Mouse (Mus musculus) bone marrow macrophage, adult 2 months (primary cell): ENCODE data around the gene Znrd1. TPM values are rescaled to one million over a fixed set of nuclear protein-coding genes. Genes with fewer than 3 reads are reported as not detected.

ENCODE experiments used
- H3K27ac ChIP-seq: 2 replicates; pipeline ENCODE4 v1.5.1; 2012; ENCODE audit warnings: low read depth, low read length; ENCODE audit not compliant: insufficient read depth
- H3K4me1 ChIP-seq: 2 replicates; pipeline ENCODE4 v1.6.1; 2012; ENCODE audit warnings: low read length; ENCODE audit not compliant: control insufficient read depth, insufficient read depth
- H3K4me3 ChIP-seq: 2 replicates; pipeline ENCODE4 v1.5.1; 2012; ENCODE audit warnings: mild to moderate bottlenecking, low read length, moderate library complexity; ENCODE audit not compliant: insufficient read depth
- CTCF ChIP-seq: IDR thresholded peaks from 2 replicates; pipeline ENCODE4 v1.5.1; 2012; ENCODE audit warnings: low read depth, mild to moderate bottlenecking, low read length, moderate library complexity
- POLR2A ChIP-seq: IDR thresholded peaks from 2 replicates; pipeline ENCODE4 v1.6.1; 2012; ENCODE audit warnings: mild to moderate bottlenecking, low read depth, low read length, borderline replicate concordance
- polyA plus RNA-seq: library from polyadenylated mRNA; stranded (reverse); fragments of >200 nt; gene quantifications from 2 replicates; pipeline ENCODE4 v1.2.4, GENCODE M21; 2012; ENCODE audit not compliant: missing spikeins, insufficient read depth, insufficient read length

Znrd1 gene
- polyA plus RNA-seq, 1 experiment, result 50.1 TPM

DNA sequence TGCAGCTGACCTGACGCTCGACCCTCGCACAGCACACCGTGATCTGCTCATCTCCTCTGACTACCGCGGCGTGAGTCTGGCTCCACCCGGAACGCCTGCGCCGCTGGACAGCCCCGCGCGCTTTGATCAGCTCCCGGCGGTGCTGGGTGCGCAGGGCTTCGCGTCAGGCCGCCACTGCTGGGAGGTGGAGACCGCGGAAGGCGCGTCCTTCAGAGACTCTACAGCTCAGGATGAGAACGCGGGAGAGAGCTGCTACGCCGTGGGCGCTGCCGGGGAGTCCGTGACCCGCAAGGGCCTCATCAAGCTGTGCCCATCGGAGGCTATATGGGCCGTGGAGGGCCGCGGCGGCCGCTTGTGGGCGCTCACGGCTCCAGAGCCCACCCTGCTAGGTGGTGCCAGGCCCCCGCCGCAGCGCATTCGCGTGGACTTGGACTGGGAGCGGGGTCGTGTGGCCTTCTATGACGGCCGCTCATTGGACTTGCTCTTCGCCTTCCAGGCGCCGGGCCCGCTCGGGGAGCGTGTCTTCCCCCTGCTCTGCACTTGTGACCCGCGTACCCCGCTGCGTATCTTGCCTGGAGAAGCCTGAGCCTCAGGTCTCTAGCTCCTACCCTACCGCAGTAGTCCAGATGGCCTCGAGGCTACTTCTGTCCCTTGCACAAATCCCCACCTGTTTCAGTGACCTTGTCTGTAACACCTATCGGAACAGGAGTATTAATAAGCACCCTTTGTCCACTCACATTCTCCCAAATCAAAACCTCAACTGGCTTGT is 11.1 kb downstream of the Znrd1 start:
- Histone ChIP-seq H3K4me3 (peak overlapping the region; percentile 47), H3K27ac (no peak overlapping the region), H3K4me1 (peaks cover 12% of the 10 kb centered on the region)
- TF ChIP-seq CTCF, result no peak
- TF ChIP-seq POLR2A, result no peak

DNA sequence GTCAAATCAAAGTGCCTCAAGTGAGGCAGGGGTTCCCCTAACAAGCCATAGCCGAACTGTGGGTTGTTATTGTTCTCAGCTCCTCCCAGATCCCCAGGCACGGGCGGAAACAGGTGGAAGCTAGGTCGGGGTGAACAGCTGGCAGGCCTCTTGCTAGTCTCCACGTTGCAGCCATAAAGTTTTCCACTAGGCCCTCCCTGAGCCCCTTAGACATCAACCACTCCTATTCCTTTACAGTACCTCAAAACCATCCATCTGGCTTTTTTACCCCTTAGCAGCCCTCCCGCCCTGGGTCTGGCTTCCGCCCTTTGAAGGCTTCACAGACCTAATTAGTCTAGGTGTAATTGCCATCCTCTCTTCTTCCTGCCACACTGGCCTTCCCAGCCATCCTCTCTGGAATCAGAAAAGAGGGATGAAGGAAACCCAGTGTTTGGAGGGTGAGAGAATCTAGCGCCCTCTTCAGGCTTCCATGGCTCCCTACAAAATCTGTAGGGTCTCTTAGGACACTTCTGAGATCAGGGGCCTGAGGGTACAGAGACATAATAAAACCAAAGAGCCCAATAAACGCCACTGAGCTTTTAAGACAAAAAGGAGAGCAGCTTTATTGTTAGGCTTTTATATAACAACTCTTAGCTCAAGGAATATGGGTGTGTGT is 14.1 kb downstream of the Znrd1 start:
- no peak overlapping the region for H3K4me3 ChIP-seq
- H3K27ac ChIP-seq, result no peak overlapping the region
- peak; percentile 17; the same call in 1 of the 2 replicates for TF ChIP-seq CTCF
- TF ChIP-seq POLR2A, result no peak
- H3K4me1 ChIP-seq, result peaks cover 5% of the 10 kb centered on the region; the same call in 1 of the 2 replicates

DNA sequence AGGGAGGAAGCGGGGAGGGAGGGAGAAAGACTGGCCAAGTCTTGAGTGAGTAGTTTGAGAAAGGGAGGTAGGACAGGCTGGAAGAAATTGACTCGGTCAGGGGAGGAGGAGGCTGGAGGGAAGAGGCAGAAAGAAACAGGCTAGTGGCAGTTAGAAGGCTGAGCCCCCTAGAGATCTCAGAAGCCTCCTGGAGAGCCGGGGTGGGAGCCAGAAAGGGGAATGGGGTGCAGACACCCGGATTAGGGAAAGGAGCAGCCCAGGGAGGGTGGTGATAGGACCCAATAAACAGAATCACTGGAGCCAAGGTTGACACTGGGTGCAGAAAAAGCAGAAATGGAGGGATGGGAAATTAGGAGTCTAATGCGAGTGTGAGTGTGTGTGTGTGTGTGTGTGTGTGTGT is 14.7 kb downstream of the Znrd1 start:
- TF ChIP-seq CTCF (no peak), POLR2A (no peak)
- peaks cover 5% of the 10 kb centered on the region; the same call in 1 of the 2 replicates for H3K4me1 ChIP-seq
- no peak overlapping the region for H3K4me3 ChIP-seq
- no peak overlapping the region for H3K27ac ChIP-seq

GRCm38 (mm10) chr17:36942791-36943471 is 15.4 kb downstream of the Znrd1 start, which contains the start of gene Rnf39:
Gene Rnf39 (plus strand): TSS chr17:36942918.
- Histone ChIP-seq H3K27ac (no peak within 1 kb of the TSS), H3K4me3 (peak within 1 kb of the TSS; percentile 5; the same call in 1 of the 2 replicates), H3K4me1 (peaks cover 5% of the 10 kb centered on the region; the same call in 1 of the 2 replicates)
- TF ChIP-seq CTCF (no peak), POLR2A (no peak)

- H3K4me3 ChIP-seq, result peak overlapping the region; percentile 3; the same call in 1 of the 2 replicates
- H3K4me1 ChIP-seq, result peaks cover under 1% of the 10 kb centered on the region; the same call in 1 of the 2 replicates
- TF ChIP-seq POLR2A (no peak), CTCF (no peak)
- H3K27ac ChIP-seq, result no peak overlapping the region
These were observed 16.0 kb downstream of the Znrd1 start for GRCm38 (mm10) chr17:36942391-36942790.

GRCm38 (mm10) chr17:36938056-36938455 is 20.3 kb downstream of the Znrd1 start:
- no peak overlapping the region for H3K4me3 ChIP-seq
- H3K27ac ChIP-seq, result no peak overlapping the region
- no peak for TF ChIP-seq POLR2A
- no peak for TF ChIP-seq CTCF
- H3K4me1 ChIP-seq, result no peaks in the 10 kb centered on the region

DNA sequence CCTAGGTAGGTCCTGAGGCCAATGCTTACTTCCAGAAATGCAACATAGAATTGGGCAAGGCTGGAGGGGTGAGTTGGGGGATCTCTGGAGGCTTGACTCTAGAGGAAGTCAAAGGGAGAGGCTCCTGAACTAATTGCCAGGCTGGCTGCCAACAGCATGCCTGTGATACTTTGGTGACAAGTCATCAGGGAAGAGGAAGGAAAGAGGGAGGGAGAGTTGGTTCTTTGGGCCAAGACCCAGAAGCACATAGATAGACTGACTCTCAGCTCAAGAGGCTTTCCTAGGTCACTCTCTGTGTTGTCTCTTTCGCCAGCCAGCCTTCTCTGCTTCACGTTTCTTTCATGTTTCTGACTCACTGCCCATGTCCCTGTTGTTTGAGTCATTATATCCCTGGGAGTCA is 26.6 kb downstream of the Znrd1 start:
- Histone ChIP-seq H3K4me1 (no peaks in the 10 kb centered on the region), H3K27ac (no peak overlapping the region), H3K4me3 (no peak overlapping the region)
- TF ChIP-seq CTCF (no peak), POLR2A (no peak)

DNA sequence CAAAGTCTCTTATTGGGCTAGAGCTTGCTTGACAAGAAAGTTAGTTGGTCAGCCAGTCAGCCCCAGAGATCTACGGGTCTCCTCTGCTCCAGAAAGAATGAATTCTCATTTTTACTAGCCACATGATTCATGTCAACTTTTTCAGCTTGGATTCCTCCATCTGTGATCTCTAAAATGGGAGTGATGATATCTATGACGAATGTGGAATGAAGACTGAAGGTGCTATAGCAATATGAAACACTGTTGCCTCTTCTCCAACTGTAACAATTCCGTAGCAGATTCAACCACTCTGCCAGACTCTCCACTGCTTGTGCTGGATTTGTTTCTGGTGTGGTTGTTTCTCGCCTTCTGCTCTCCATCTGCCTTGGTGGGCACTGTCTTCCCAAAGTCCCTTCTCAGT is 27.2 kb downstream of the Znrd1 start:
- TF ChIP-seq POLR2A (no peak), CTCF (no peak)
- no peaks in the 10 kb centered on the region for H3K4me1 ChIP-seq
- no peak overlapping the region for H3K27ac ChIP-seq
- H3K4me3 ChIP-seq, result no peak overlapping the region

DNA sequence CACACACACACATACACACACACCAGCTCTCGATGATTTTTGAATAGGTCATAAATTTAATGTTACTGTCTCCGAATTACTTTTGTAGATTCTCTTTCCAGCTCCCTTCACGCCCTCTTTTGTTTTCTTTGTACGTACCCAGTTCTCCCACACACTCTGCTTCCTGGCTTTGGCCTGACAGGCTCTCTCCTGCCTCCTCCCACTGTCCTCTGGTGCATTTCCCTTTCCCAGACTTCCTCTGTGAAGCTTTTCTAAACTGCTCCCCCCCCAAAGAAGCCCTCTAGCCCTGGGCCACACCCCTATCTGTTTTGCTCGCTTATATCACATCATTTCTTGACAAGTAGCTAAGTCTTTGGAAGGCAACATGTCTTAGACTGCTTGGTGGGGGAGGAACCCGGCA is 28.1 kb downstream of the Znrd1 start:
- Histone ChIP-seq H3K4me1 (no peaks in the 10 kb centered on the region), H3K4me3 (no peak overlapping the region), H3K27ac (no peak overlapping the region)
- TF ChIP-seq POLR2A (no peak), CTCF (no peak)
